Mouse (Mus musculus) ovary, postnatal 36 days (tissue): ENCODE measurements at regions not wholly inside any gene's neighbourhood (a gene's known extent, or its start where the extent isn't known, plus 50 kb on each side); places are given as distances from the start of the nearest gene placed in this dataset.
"Not testable (repeated sequence)": the region's sequence is repeated elsewhere in the genome, so short reads cannot be mapped to it uniquely, and the experiment has no call there.

Source experiments
- DNase-seq: peaks from one replicate; pipeline ENCODE4 v3.0.0; 2022; ENCODE audit warnings: low spot score, mixed read lengths

GRCm38 (mm10) chr6:47679946-47680345, 84.8 kb upstream of the Ezh2 start:
- not testable (repeated sequence) for DNase-seq

GRCm38 (mm10) chr6:47672741-47673140, 77.6 kb upstream of the Ezh2 start:
- DNase-seq: peak; percentile 47

GRCm38 (mm10) chr6:47652880-47653279, 57.7 kb upstream of the Ezh2 start:
- DNase-seq: peak; percentile 11

- not testable (repeated sequence) for DNase-seq
These were observed 56.2 kb upstream of the Ezh2 start for GRCm38 (mm10) chr6:47651385-47651718.

GRCm38 (mm10) chr6:47650463-47651384, 55.6 kb upstream of the Ezh2 start:
- peak; percentile 92 for DNase-seq

- no peak for DNase-seq
These were observed 54.8 kb upstream of the Ezh2 start for GRCm38 (mm10) chr6:47649961-47650360.

GRCm38 (mm10) chr6:47649451-47649931, 54.4 kb upstream of the Ezh2 start:
- DNase-seq: peak; percentile 4

- peak; percentile 6 for DNase-seq
These were observed 53.8 kb upstream of the Ezh2 start for GRCm38 (mm10) chr6:47648899-47649298.

GRCm38 (mm10) chr6:47648316-47648715, 53.2 kb upstream of the Ezh2 start:
- DNase-seq: no peak

GRCm38 (mm10) chr6:47647876-47648275, 52.7 kb upstream of the Ezh2 start:
- peak; percentile 5 for DNase-seq

GRCm38 (mm10) chr6:47646731-47647567, 51.8 kb upstream of the Ezh2 start:
- DNase-seq: peak; percentile 5

GRCm38 (mm10) chr6:47646022-47646421, 50.9 kb upstream of the Ezh2 start:
- no peak for DNase-seq
